ENCODE assay signal across 13 mouse cellular contexts in the genomic region with DNA sequence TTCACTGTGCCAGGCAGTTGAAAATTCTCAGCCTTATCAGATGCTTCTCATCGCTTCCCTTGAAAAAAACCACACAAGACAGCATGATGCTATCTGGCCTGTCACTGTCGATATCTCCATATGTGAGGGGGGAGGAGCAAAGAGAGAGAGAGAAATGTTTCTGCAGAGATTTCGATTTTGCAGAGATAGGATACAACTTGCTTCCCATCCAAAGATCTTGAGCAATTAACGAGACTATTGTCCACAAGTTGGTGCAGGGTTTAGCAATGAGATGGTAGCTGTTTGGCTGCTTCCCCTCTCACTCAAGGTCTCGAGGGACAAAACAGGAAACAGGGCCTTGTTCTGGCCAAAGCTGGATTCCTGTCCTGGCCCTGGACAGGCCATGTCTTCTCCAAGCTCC.
DNase-seq lines count a peak whose midpoint lies in the region; ATAC-seq lines count a peak whose summit lies in the region.
"Had no signal": no experiment of that assay in that cellular context is flagged by ENCODE, and none has a peak within 500 bp of the region (broad histone marks: within the 10 kb centered on the region; RNA-seq: fewer than 3 reads in every experiment).

No protein-coding gene starts in this region.

- no peaks in the 10 kb centered on the region for H3K9me3 ChIP-seq in limb, embryonic 15.5 days
- no peaks in the 10 kb centered on the region for H3K9me3 ChIP-seq in midbrain, embryonic 16.5 days (replicated peaks; ENCODE audit: control insufficient read depth, low read length, poor library complexity, severe bottlenecking)

- H3K36me3 ChIP-seq in limb, embryonic 15.5 days: no peaks in the 10 kb centered on the region
- no peaks in the 10 kb centered on the region for H3K36me3 ChIP-seq in midbrain, embryonic 16.5 days (ENCODE audit: control insufficient read depth, insufficient read depth, low read length)
- H3K36me3 ChIP-seq: embryonic facial prominence, embryonic 12.5 days had no signal

- H3K27me3 ChIP-seq in limb, embryonic 15.5 days: no peaks in the 10 kb centered on the region
- no peaks in the 10 kb centered on the region for H3K27me3 ChIP-seq in midbrain, embryonic 16.5 days (ENCODE audit: control insufficient read depth, insufficient read depth, low read depth, low read length)
- H3K27me3 ChIP-seq: embryonic facial prominence, embryonic 12.5 days; limb, embryonic 12.5 days had no signal

- no peak overlapping the region for H3K9ac ChIP-seq in limb, embryonic 15.5 days
- no peak overlapping the region for H3K9ac ChIP-seq in midbrain, embryonic 16.5 days (ENCODE audit: low read depth, low read length)
- H3K9ac ChIP-seq: embryonic facial prominence, embryonic 12.5 days; hindbrain, embryonic 14.5 days; limb, embryonic 12.5 days had no signal

- WGBS in limb, embryonic 15.5 days: 62% methylated on average over 5 of the region's 5 CpGs
- 82% methylated on average over 5 of the region's 5 CpGs for WGBS in midbrain, embryonic 16.5 days

- no peak for ATAC-seq in limb, embryonic 15.5 days (ENCODE audit: insufficient number of reproducible peaks, low FRiP score, low TSS enrichment, low read depth)
- ATAC-seq in midbrain, embryonic 16.5 days: no peak

- H3K4me3 ChIP-seq in limb, embryonic 15.5 days: no peak overlapping the region
- H3K4me3 ChIP-seq in midbrain, embryonic 16.5 days (ENCODE audit: low read depth, low read length): no peak overlapping the region
- H3K4me3 ChIP-seq: embryonic facial prominence, embryonic 12.5 days; limb, embryonic 12.5 days; myocyte had no signal

- H3K4me2 ChIP-seq in limb, embryonic 15.5 days: no peak overlapping the region
- H3K4me2 ChIP-seq in midbrain, embryonic 16.5 days (ENCODE audit: low read length): no peak overlapping the region
- H3K4me2 ChIP-seq: embryonic facial prominence, embryonic 12.5 days; hindbrain, embryonic 14.5 days; limb, embryonic 12.5 days had no signal

- peak overlapping the region; percentile 39; the same call in 1 of the 2 replicates for H3K27ac ChIP-seq in limb, embryonic 15.5 days
- H3K27ac ChIP-seq in midbrain, embryonic 16.5 days (ENCODE audit: low read length): no peak overlapping the region
- H3K27ac ChIP-seq: embryonic facial prominence, embryonic 12.5 days; hindbrain, embryonic 14.5 days had no signal

- DNase-seq in gastrocnemius, adult 18-20 months (ENCODE audit: low spot score): peak; percentile 43
- DNase-seq in gastrocnemius, adult 8-10 months (ENCODE audit: low spot score in 2 of 2): no peak
- DNase-seq in adrenal gland, postnatal 36 days: peak; percentile 25 to 40
- peak; percentile 41 to 53 for DNase-seq in heart, postnatal 14 days
- DNase-seq in thymus, postnatal 10 days (ENCODE audit: low spot score in 2 of 2): no peak
- no peak for DNase-seq in ovary, adult 18-20 months (ENCODE audit: low spot score)
- DNase-seq: spleen, adult 18-20 months had no signal

- 0 out of 2 replicates have a peak, but pooled peaks cover 4% of the 10 kb centered on the region for H3K4me1 ChIP-seq in limb, embryonic 15.5 days
- no peaks in the 10 kb centered on the region for H3K4me1 ChIP-seq in midbrain, embryonic 16.5 days (ENCODE audit: control insufficient read depth, insufficient read depth, low read length)
- H3K4me1 ChIP-seq: embryonic facial prominence, embryonic 12.5 days had no signal

- intact Hi-C loops in heart, postnatal 14 days (cut with DNase I): loop anchor here (5.0 kb wide), 1 partner anchor 73 kb away; no protein-coding TSS in a partner anchor

Comparison
In these comparisons a context has a peak if more than half of its experiments do, and no peak if none do; other contexts are left out.
1. DNase-seq: peak in gastrocnemius, adult 18-20 months (single experiment), adrenal gland, postnatal 36 days (2 of 2) and heart, postnatal 14 days (2 of 2); none in gastrocnemius, adult 8-10 months (0 of 2), thymus, postnatal 10 days (0 of 2) and ovary, adult 18-20 months (single experiment).